Mouse (Mus musculus) right cerebral cortex, postnatal 10 days (tissue): ENCODE data around the gene Dctn5.

Experiments
- DNase-seq, 2 experiments: peaks; one replicate each; pipeline ENCODE4 v3.0.0; 2021; ENCODE audit warnings: low spot score in 2 of 2

The Dctn5 gene

DNA sequence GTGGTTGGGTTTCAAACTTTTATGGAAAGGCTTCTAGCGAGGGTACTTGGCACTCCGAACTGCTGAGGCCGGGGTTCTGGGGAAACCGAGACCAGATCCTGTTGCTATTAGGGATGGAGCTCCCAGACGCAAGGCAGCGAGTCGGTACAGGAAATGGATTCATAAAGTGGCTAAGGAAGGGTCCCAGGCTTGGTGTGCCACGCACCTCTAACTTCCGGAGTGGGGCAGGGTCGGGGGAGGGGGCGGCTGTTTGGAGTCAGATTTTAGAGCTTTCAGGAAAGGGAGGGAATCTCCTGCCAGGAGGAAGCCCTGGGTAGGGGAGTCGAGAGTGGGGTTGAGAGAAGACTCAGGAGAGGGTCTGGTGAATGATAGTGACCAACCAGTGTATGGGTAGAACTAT is 27.2 kb downstream of the Dctn5 start:
- DNase-seq, result no peak

DNA sequence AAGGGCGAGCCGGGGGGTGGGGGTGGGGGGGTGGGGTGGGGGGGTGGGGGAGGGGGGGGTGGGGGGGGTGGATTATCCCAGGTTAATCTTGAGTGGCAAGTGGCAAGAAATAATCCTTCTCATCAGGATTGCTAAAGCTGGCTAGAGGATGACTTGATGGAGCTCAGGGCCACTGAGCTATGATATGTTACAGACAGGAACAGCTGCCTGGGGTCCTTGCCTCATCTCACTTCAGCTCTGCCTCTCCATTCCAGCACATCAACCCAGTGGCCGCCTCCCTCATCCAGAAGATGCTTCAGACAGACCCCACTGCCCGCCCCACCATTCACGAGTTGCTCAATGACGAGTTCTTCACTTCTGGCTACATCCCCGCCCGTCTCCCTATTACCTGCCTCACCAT is 30.9 kb downstream of the Dctn5 start:
- DNase-seq, result no peak

DNA sequence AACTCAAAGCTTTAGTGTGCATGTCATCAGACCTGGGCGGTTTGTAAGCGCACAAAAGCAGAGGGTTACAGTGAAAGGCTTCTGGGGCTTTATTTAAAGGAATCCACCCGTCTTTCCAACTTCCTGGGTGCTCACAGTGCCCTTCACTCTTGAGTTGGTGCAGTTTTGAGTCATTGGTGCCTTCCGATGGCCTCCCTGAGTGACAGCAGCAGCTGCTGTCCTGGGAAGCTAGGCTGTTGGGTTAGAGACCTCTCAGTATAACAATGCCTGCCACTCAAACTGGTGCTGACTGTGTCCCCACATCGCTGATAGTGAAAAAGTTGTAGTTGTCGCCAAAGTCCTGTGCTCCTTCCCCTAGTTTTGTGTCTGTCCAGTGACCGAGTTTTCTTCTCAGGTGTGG is 34.4 kb downstream of the Dctn5 start:
- DNase-seq, result no peak

GRCm38 (mm10) chr7:122170705-122171104 is 37.9 kb downstream of the Dctn5 start:
- no peak for DNase-seq

GRCm38 (mm10) chr7:122171613-122172012 is 38.8 kb downstream of the Dctn5 start:
- DNase-seq, result no peak

GRCm38 (mm10) chr7:122180720-122181119 is 47.9 kb downstream of the Dctn5 start:
- no peak for DNase-seq

DNA sequence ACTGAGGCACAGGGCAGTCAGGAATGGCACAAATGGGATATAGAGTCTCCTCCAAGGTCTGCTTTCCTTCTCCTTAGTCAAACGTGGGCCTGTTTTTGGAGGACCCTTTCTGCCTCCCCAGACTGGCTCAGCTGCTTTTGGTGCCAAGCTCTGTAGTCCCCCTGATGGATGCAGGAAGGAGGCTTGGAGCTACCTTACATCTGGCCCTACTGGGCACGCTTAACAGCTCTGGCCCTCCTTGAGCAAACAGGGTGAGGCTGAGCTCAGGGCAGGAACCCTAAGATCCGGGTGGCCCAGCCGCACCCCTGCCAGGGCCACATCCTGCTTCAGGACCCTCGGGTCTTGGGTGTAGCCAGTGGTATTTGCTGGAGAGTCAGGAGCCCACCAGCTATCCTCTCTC is 51.7 kb downstream of the Dctn5 start:
- no peak for DNase-seq

DNA sequence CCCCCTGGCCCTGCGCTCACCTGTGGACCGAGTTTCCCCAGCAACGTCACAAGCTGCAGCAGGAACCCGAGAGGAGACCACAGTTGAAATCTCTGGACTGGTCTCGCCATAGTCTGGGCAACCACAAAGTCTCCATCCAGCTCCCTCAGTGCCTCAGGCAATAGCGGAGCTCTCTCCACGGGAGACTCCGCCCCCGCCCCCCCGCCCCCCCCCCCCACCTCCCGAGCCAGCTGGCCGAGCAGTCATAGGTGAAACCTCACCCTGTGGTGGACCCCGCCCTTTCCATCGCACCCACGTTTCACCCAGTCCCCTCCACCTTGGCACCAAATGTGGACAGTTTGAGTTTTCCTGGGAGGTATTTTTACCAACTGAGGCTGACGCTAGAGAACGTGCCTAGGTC is 53.2 kb downstream of the Dctn5 start, which contains the start of gene Ern2:
Gene Ern2, minus strand, starts transcription at position 165 of the 400 bp plus-strand sequence.
- DNase-seq, result no peak

DNA sequence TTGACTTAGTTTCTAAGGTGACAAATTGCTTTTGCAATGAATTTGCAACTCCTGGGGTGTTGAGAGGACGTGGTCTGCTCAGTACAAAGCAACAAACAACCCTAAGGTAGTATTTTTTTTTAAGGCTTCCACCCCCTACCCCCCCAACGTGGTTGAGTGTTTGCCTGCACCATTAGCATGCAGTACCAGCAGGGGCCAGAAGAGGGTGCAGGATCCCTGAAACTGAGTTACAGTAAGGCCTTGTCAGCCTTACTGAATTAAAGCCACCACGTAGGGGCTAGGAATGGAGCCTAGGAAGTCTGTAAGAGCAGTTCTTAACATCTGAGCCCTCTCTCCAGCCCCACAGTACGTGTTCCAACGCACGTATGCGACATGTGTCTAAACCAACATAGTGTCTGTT is 56.6 kb downstream of the Dctn5 start:
- DNase-seq, result peak in 1 of 2 experiments; percentile 41

DNA sequence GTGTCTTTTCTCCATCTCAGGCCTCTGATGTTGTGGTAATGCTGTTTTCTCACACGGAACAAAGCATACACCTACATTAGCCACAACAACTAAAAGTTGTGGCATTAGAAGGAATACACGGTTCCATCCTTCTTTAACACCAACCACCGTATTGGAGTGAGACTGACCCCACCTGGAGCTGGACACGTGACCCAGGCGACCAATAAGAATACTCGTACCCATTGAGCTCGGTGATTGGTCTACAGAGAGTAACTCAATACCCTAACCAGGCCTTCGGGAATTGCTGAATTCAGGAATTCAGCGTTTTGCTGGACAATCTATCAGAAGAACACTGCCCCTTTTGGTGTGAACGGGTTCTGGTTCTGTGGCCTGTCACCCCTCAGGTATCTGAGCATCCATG is 58.3 kb downstream of the Dctn5 start:
- no peak for DNase-seq

DNA sequence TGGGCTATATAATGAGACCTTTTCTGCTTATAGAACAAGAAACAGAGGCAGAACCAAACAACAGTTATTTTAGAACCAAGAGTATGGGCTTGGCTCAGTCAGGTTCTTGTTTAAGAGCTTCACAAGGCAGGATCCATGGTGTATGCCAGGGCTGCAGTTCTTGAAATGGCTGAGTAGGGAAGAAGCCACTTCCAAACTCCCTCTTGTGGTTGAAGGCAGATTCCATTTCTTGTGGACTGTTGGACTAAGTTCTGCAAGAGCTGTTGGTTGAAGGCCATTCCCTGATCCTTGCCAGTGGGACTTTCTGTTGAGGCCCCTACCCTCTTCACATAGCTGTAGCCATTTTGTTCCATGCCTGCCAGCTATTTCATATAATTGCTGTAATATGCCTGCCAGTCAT is 61.1 kb downstream of the Dctn5 start:
- no peak for DNase-seq

- no peak for DNase-seq
These were observed 63.9 kb downstream of the Dctn5 start for GRCm38 (mm10) chr7:122196771-122197170.

DNA sequence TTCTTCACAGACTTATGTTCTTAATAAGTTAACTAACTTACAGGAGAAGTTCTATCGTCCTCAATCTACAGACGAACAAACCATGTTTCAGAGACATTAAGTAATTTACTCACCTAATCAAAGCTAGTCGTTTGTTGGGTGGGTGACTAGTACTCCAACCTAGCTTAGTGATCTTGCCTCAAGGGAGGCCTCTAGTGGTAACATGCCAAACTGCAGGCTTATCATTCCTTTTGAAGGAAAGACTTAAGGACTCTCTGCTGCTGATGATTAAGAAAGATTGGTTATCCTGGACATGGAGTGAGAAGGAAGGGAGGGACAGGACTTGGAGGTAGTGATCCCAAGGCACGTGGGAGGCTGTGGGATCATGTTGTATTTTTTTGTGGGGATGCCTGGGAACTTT is 64.5 kb downstream of the Dctn5 start:
- DNase-seq, result peak; percentile 39 to 64
